Mouse (Mus musculus): ENCODE results near the gene Cfap221. TPM values are rescaled to one million over a fixed set of nuclear protein-coding genes. Genes with fewer than 3 reads are reported as not detected.

The Cfap221 gene
- not detected in 2 replicates for polyA plus RNA-seq (2015; fragmentation: Nextera tagmentation; extraction: Ambion mirVana)

DNA sequence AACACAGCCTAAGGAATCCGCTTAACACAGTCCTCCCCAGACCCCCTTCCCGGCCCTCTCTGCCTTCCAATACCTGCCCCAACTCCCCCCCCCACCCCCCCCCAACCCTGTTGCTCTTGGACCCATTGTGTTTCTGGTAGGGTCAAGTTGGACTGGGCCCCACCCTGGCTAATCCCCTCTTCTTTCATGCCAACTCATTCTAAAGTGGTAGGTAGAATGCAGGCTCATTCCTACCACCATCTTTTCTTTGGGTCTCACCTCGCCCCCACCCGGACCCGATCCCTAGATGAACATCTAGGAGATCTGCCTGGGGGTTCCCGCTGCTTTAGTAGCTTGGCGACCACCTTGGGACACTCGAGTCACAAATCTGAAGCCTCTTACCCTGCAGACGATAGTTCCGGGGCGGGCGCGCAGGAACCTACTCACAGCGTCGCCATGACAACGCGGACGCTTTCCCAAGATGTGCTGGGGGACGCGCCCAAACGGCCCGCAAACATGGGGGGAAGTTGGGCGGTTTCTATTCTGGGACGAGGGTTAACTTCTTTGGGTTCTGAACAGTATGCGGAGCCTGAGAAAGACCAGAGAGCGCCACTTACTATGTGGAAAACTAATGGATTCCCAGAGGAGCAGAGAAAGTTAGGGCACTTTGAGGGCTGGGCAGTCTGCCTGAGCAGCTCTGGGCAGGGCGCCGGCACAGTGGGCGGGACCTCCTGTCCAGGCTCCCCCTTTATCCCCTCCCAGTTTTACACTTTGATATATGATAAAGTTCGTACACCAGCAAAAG, at the start of gene Cfap221:
TSS of gene Cfap221 (minus strand) at position 437 of the 784 bp plus-strand sequence.
- WGBS, result 6% methylated on average over 30 of the region's 30 CpGs
- Histone ChIP-seq H3K4me1 (0 out of 2 replicates have a peak, but pooled peaks cover 4% of the 10 kb centered on the region), H3K36me3 (no peaks in the 10 kb centered on the region), H3K4me3 (peak within 1 kb of the TSS; percentile 53), H3K27ac (no peak within 1 kb of the TSS), H3K9ac (peak within 1 kb of the TSS; percentile 62), H3K9me3 (no peaks in the 10 kb centered on the region), H3K27me3 (0 out of 2 replicates have a peak, but pooled peaks cover 2% of the 10 kb centered on the region), H3K4me2 (peak within 1 kb of the TSS; percentile 77)
- peak; percentile 68 for ATAC-seq (ENCODE audit: insufficient number of reproducible peaks, insufficient read depth, low FRiP score, low TSS enrichment, low read depth)

DNA sequence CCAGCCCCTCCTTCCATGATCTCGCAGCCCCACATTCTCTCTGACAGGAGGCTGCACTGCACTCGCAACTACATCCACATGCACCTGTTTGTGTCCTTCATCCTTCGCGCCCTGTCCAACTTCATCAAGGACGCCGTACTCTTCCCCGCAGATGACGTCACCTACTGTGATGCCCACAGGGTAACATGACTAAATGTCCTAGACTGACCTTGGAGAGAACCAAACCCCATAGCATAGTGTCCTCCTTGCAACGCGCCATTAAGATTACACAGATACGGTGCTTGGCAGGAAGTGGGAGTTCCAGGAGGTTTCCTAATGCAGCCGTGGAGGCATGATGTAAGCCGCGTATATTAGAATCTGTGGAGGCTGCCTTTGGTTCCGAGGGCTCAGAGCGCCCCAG, 47.5 kb upstream of the Cfap221 start:
- Histone ChIP-seq H3K36me3 (no peaks in the 10 kb centered on the region), H3K4me1 (no peaks in the 10 kb centered on the region), H3K9me3 (no peaks in the 10 kb centered on the region), H3K27ac (no peak overlapping the region), H3K27me3 (no peaks in the 10 kb centered on the region), H3K4me3 (no peak overlapping the region), H3K4me2 (no peak overlapping the region), H3K9ac (no peak overlapping the region)
- 90% methylated on average over 16 of the region's 16 CpGs for WGBS
- no peak for ATAC-seq (ENCODE audit: insufficient number of reproducible peaks, insufficient read depth, low FRiP score, low TSS enrichment, low read depth)

- Histone ChIP-seq H3K4me1 (no peaks in the 10 kb centered on the region), H3K9me3 (no peaks in the 10 kb centered on the region), H3K4me2 (no peak overlapping the region), H3K27ac (no peak overlapping the region), H3K4me3 (no peak overlapping the region), H3K27me3 (no peaks in the 10 kb centered on the region), H3K9ac (no peak overlapping the region), H3K36me3 (no peaks in the 10 kb centered on the region)
- no peak for ATAC-seq (ENCODE audit: insufficient number of reproducible peaks, insufficient read depth, low FRiP score, low TSS enrichment, low read depth)
- 65% methylated on average over 8 of the region's 8 CpGs for WGBS
Measured at GRCm38 (mm10) chr1:120042421-120042820, 45.4 kb upstream of the Cfap221 start.

GRCm38 (mm10) chr1:120038594-120038993, 41.6 kb upstream of the Cfap221 start:
- Histone ChIP-seq H3K4me2 (no peak overlapping the region), H3K27ac (no peak overlapping the region), H3K27me3 (no peaks in the 10 kb centered on the region), H3K9me3 (no peaks in the 10 kb centered on the region), H3K4me1 (no peaks in the 10 kb centered on the region), H3K36me3 (no peaks in the 10 kb centered on the region), H3K9ac (no peak overlapping the region), H3K4me3 (no peak overlapping the region)
- 79% methylated on average over 9 of the region's 9 CpGs for WGBS
- no peak for ATAC-seq (ENCODE audit: insufficient number of reproducible peaks, insufficient read depth, low FRiP score, low TSS enrichment, low read depth)

DNA sequence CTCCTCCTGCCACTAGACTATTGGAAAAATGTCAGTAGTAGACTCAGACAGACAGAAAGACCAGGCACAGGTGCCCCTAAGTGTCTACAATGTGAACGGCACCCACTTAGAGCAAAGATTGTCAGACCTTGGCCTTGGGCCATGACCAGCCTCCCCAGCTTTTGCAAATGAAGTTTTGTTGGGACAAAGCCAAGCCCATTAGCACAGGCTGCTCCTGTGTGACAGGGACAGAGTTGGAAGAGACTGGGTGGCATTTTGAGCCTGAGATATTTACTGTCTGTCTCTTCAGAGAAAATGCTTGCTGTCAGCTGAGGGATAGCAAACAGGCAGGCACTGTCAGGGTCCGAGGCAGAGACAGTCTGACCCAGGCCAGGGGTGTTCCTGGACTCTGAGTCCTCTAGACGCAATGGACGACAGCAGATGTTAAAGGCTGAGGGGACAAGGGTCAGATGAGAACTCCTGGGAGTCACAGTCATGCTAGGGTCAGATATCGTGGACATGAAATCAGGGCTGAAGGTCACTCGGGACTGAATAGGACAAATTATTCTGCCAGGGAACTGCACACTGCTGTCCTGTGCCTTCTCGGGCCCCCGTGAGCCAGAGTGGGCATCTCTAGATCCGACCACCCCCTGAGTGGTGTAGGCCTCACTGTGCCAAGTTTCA, 40.1 kb upstream of the Cfap221 start:
- Histone ChIP-seq H3K4me1 (peaks cover 3% of the 10 kb centered on the region; the same call in 1 of the 2 replicates), H3K9me3 (no peaks in the 10 kb centered on the region), H3K9ac (no peak overlapping the region), H3K36me3 (no peaks in the 10 kb centered on the region), H3K27me3 (no peaks in the 10 kb centered on the region), H3K4me3 (no peak overlapping the region), H3K27ac (no peak overlapping the region), H3K4me2 (no peak overlapping the region)
- 56% methylated on average over 9 of the region's 9 CpGs for WGBS
- ATAC-seq (ENCODE audit: insufficient number of reproducible peaks, insufficient read depth, low FRiP score, low TSS enrichment, low read depth), result no peak

DNA sequence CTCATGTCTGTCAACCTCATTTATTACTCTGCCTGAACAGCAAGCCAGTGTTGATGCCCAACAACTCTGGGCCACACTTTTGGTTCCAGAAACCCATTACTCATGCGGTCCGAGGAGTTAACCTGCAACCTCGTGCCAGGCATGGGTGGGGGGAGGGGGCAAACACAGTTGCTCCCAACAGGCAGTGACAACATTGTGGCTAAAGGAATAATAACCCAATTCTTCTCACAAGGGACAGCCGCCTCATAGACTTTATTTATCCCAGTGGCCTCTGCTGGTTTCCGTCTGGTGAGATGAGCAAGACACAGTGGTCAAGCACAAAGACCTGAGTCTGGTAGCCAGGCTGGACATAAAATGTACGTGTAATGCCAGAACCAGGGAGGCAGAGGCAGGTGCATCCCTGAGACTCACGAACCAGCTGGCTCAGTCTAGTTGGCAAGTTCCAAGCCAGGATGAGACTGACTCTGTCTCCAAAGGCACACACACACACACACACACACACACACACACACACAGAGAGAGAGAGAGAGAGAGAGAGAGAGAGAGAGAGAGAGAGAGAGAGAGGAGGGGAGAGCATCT, 38.5 kb upstream of the Cfap221 start:
- ATAC-seq (ENCODE audit: insufficient number of reproducible peaks, insufficient read depth, low FRiP score, low TSS enrichment, low read depth), result no peak
- no peak overlapping the region for H3K4me2 ChIP-seq
- no peaks in the 10 kb centered on the region for H3K27me3 ChIP-seq
- H3K4me3 ChIP-seq, result no peak overlapping the region
- H3K27ac ChIP-seq, result no peak overlapping the region
- no peaks in the 10 kb centered on the region for H3K9me3 ChIP-seq
- H3K36me3 ChIP-seq, result no peaks in the 10 kb centered on the region
- no peak overlapping the region for H3K9ac ChIP-seq
- H3K4me1 ChIP-seq, result peaks cover 3% of the 10 kb centered on the region; the same call in 1 of the 2 replicates
- WGBS, result 75% methylated on average over 7 of the region's 7 CpGs

GRCm38 (mm10) chr1:120034793-120035192, 37.8 kb upstream of the Cfap221 start:
- no peak for ATAC-seq (ENCODE audit: insufficient number of reproducible peaks, insufficient read depth, low FRiP score, low TSS enrichment, low read depth)
- no peak overlapping the region for H3K4me3 ChIP-seq
- no peak overlapping the region for H3K27ac ChIP-seq
- H3K9me3 ChIP-seq, result no peaks in the 10 kb centered on the region
- H3K27me3 ChIP-seq, result no peaks in the 10 kb centered on the region
- no peak overlapping the region for H3K9ac ChIP-seq
- peaks cover 3% of the 10 kb centered on the region; the same call in 1 of the 2 replicates for H3K4me1 ChIP-seq
- 71% methylated on average over 1 of the region's 1 CpGs for WGBS
- no peak overlapping the region for H3K4me2 ChIP-seq
- H3K36me3 ChIP-seq, result no peaks in the 10 kb centered on the region

DNA sequence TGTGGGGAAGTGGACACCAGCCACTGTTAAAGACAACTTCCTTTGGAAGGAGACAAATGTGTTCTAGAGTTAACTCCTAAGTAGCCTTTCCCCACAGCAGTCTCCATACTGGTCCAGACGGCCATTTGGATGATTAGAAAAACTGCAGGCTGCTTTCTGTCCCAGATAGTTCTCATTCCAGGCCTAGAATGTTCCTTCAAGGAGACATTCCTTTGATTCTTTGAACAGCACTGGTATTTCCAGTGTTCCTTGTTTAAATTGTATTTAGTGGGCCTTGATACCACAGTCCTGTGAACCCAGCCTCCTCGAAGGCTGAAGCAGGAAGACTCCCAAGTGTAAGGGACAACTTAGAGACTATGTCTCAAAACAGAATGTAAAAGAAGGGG, 36.4 kb upstream of the Cfap221 start:
- no peak overlapping the region for H3K9ac ChIP-seq
- H3K4me2 ChIP-seq, result no peak overlapping the region
- WGBS, result 71% methylated on average over 2 of the region's 2 CpGs
- H3K27ac ChIP-seq, result no peak overlapping the region
- no peaks in the 10 kb centered on the region for H3K27me3 ChIP-seq
- H3K4me1 ChIP-seq, result peaks cover 3% of the 10 kb centered on the region; the same call in 1 of the 2 replicates
- H3K4me3 ChIP-seq, result no peak overlapping the region
- ATAC-seq (ENCODE audit: insufficient number of reproducible peaks, insufficient read depth, low FRiP score, low TSS enrichment, low read depth), result no peak
- H3K36me3 ChIP-seq, result no peaks in the 10 kb centered on the region
- H3K9me3 ChIP-seq, result no peaks in the 10 kb centered on the region

- Histone ChIP-seq H3K4me1 (peaks cover 3% of the 10 kb centered on the region; the same call in 1 of the 2 replicates), H3K27ac (no peak overlapping the region), H3K9ac (no peak overlapping the region), H3K4me2 (no peak overlapping the region), H3K36me3 (no peaks in the 10 kb centered on the region), H3K9me3 (no peaks in the 10 kb centered on the region), H3K4me3 (no peak overlapping the region), H3K27me3 (no peaks in the 10 kb centered on the region)
- 44% methylated on average over 10 of the region's 10 CpGs for WGBS
- 0 out of 2 replicates have a peak, but pooled peaks have one; percentile 54 for ATAC-seq (ENCODE audit: insufficient number of reproducible peaks, insufficient read depth, low FRiP score, low TSS enrichment, low read depth)
Measured at GRCm38 (mm10) chr1:120032804-120033468, 35.9 kb upstream of the Cfap221 start.

GRCm38 (mm10) chr1:120030474-120030873, 33.4 kb upstream of the Cfap221 start:
- H3K4me2 ChIP-seq, result no peak overlapping the region
- no peak overlapping the region for H3K4me3 ChIP-seq
- H3K27ac ChIP-seq, result no peak overlapping the region
- WGBS, result 77% methylated on average over 3 of the region's 3 CpGs
- H3K36me3 ChIP-seq, result no peaks in the 10 kb centered on the region
- ATAC-seq (ENCODE audit: insufficient number of reproducible peaks, insufficient read depth, low FRiP score, low TSS enrichment, low read depth), result no peak
- no peak overlapping the region for H3K9ac ChIP-seq
- no peaks in the 10 kb centered on the region for H3K9me3 ChIP-seq
- H3K27me3 ChIP-seq, result no peaks in the 10 kb centered on the region
- peaks cover 3% of the 10 kb centered on the region; the same call in 1 of the 2 replicates for H3K4me1 ChIP-seq

DNA sequence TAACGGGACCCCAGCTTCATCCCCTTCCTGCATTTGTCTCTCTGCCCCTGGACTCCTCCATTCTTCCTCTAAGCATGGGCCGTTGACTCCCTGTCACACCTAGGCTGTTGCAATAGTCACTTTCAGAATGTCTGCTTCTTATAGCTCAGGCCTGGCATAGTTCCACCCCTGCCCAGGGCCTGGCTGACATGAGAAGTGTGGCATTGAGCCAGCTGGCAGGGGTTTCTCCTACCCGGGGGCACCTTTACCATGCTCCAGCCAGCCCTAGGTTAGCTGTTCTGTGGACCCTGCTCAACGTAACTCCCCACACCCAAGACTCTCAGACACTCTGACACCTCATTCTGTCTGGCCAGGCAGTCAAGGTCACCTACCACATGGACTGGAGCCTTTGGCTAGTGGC, 30.7 kb upstream of the Cfap221 start:
- WGBS, result 77% methylated on average over 4 of the region's 4 CpGs
- H3K27me3 ChIP-seq, result no peaks in the 10 kb centered on the region
- no peaks in the 10 kb centered on the region for H3K9me3 ChIP-seq
- ATAC-seq (ENCODE audit: insufficient number of reproducible peaks, insufficient read depth, low FRiP score, low TSS enrichment, low read depth), result no peak
- H3K36me3 ChIP-seq, result no peaks in the 10 kb centered on the region
- H3K4me3 ChIP-seq, result no peak overlapping the region
- no peak overlapping the region for H3K27ac ChIP-seq
- H3K4me2 ChIP-seq, result no peak overlapping the region
- no peak overlapping the region for H3K9ac ChIP-seq
- H3K4me1 ChIP-seq, result no peaks in the 10 kb centered on the region
